Mouse (Mus musculus) CH12.LX (cell line): ENCODE measurements at regions not wholly inside any gene's neighbourhood (a gene's known extent, or its start where the extent isn't known, plus 50 kb on each side); places are given as distances from the start of the nearest gene placed in this dataset.

ENCODE experiments used
- DNase-seq: peaks from one replicate; pipeline ENCODE4 v3.0.0-alpha.2; 2013; ENCODE audit errors: extremely low read depth
- H3K27ac ChIP-seq: 2 replicates; pipeline ENCODE4 v1.5.1; 2012; ENCODE audit warnings: low read depth, mild to moderate bottlenecking, control low read depth, moderate library complexity; ENCODE audit not compliant: insufficient read depth
- H3K27me3 ChIP-seq: replicated peaks from 2 replicates; pipeline ENCODE3; 2012; ENCODE audit warnings: inconsistent platforms
- H3K36me3 ChIP-seq, 2 experiments: replicated peaks in 1 of 2; 2 replicates each; pipeline versions ENCODE3 to v1.6.1; 2012; ENCODE audit warnings: inconsistent platforms in 1 of 2, low read length in 1 of 2, mild to moderate bottlenecking in 1 of 2, mixed read lengths in 1 of 2, moderate library complexity in 1 of 2; ENCODE audit not compliant: control insufficient read depth in 1 of 2, insufficient read depth in 1 of 2
- H3K4me1 ChIP-seq, 2 experiments: 2 replicates each; pipeline ENCODE4 v1.6.1; 2012; ENCODE audit warnings: inconsistent platforms in 1 of 2, moderate library complexity in 1 of 2; ENCODE audit not compliant: insufficient read depth in 2 of 2, control insufficient read depth in 1 of 2
- H3K4me2 ChIP-seq: 2 replicates; pipeline ENCODE4 v1.6.1; 2012; ENCODE audit warnings: low read depth, mild to moderate bottlenecking, control low read depth; ENCODE audit not compliant: poor library complexity, insufficient read depth, severe bottlenecking
- H3K4me3 ChIP-seq, 3 experiments: fragments of 150-350 bp in 1 of 3; sonication (generic) in 1 of 3; replicated peaks in 1 of 3; 2 replicates each; pipeline versions ENCODE3 to v1.5.1; 2011 to 2012; ENCODE audit warnings: low read depth in 2 of 3, low read length in 2 of 3, mild to moderate bottlenecking in 2 of 3, moderate library complexity in 2 of 3, control low read depth in 1 of 3, improper control_type of control experiment in 1 of 3, inconsistent platforms in 1 of 3, mixed read lengths in 1 of 3; ENCODE audit not compliant: poor library complexity in 1 of 3
- H3K79me2 ChIP-seq: replicated peaks from 2 replicates; pipeline ENCODE4 v1.6.1; 2012; ENCODE audit warnings: mild to moderate bottlenecking, moderate library complexity; ENCODE audit not compliant: control insufficient read depth, poor library complexity, insufficient read depth, severe bottlenecking; ENCODE audit errors: extremely low read depth
- H3K9ac ChIP-seq: 2 replicates; pipeline ENCODE4 v1.6.1; 2012; ENCODE audit warnings: low read depth, mild to moderate bottlenecking, control low read depth, moderate library complexity; ENCODE audit not compliant: insufficient read depth
- H3K9me3 ChIP-seq: replicated peaks from 2 replicates; pipeline ENCODE3; 2012; ENCODE audit warnings: low read length, inconsistent platforms, mixed read lengths
- CHD1 ChIP-seq: IDR thresholded peaks from 2 replicates; pipeline ENCODE4 v1.6.1; 2012; ENCODE audit warnings: low read depth, low read length, improper control_type of control experiment, inconsistent platforms
- CHD2 ChIP-seq: IDR thresholded peaks from 2 replicates; pipeline ENCODE4 v1.6.1; 2011; ENCODE audit warnings: low read length, improper control_type of control experiment
- CTCF ChIP-seq, 2 experiments: IDR thresholded peaks in 1 of 2; conservative IDR thresholded peaks in 1 of 2; 2 replicates each; pipeline ENCODE4 v1.5.1; 2011 to 2012; ENCODE audit warnings: low read depth in 2 of 2, low read length in 2 of 2, improper control_type of control experiment in 1 of 2, inconsistent platforms in 1 of 2, mild to moderate bottlenecking in 1 of 2, moderate library complexity in 1 of 2
- ELF1 ChIP-seq: IDR thresholded peaks from 2 replicates; pipeline ENCODE4 v1.6.1; 2014; ENCODE audit warnings: low read depth, mild to moderate bottlenecking, inconsistent platforms, low read length, improper control_type of control experiment
- ETS1 ChIP-seq: conservative IDR thresholded peaks from 2 replicates; pipeline ENCODE4 v1.6.1; 2012; ENCODE audit warnings: low read depth, mild to moderate bottlenecking, inconsistent platforms, low read length, improper control_type of control experiment, moderate library complexity
- IRF4 ChIP-seq: IDR thresholded peaks from 2 replicates; pipeline ENCODE4 v1.6.1; 2014; ENCODE audit warnings: low read depth, mild to moderate bottlenecking, inconsistent platforms, low read length, improper control_type of control experiment
- JUN ChIP-seq: IDR thresholded peaks from 2 replicates; pipeline ENCODE4 v1.6.1; 2011; ENCODE audit warnings: low read depth, mild to moderate bottlenecking, low read length, improper control_type of control experiment, moderate library complexity; ENCODE audit not compliant: insufficient read depth
- MAFK ChIP-seq: IDR thresholded peaks from 2 replicates; pipeline ENCODE4 v1.6.1; 2011; ENCODE audit warnings: low read length, improper control_type of control experiment; ENCODE audit not compliant: insufficient replicate concordance
- MAX ChIP-seq: IDR thresholded peaks from 2 replicates; pipeline ENCODE4 v1.6.1; 2011; ENCODE audit warnings: low read length, improper control_type of control experiment
- MAZ ChIP-seq: IDR thresholded peaks from 2 replicates; pipeline ENCODE4 v1.6.1; 2012; ENCODE audit warnings: low read depth, mild to moderate bottlenecking, inconsistent platforms, low read length, improper control_type of control experiment, moderate library complexity
- MEF2A ChIP-seq: IDR thresholded peaks from 2 replicates; pipeline ENCODE4 v1.6.1; 2014; ENCODE audit warnings: low read depth, mild to moderate bottlenecking, inconsistent platforms, low read length, improper control_type of control experiment, borderline replicate concordance
- NRF1 ChIP-seq: IDR thresholded peaks from 2 replicates; pipeline ENCODE4 v1.6.1; 2014; ENCODE audit warnings: low read depth, mild to moderate bottlenecking, inconsistent platforms, low read length, improper control_type of control experiment, moderate library complexity
- RAD21 ChIP-seq: IDR thresholded peaks from 2 replicates; pipeline ENCODE4 v1.6.1; 2011; ENCODE audit warnings: low read depth, mild to moderate bottlenecking, low read length, improper control_type of control experiment, moderate library complexity
- SIN3A ChIP-seq: IDR thresholded peaks from 2 replicates; pipeline ENCODE4 v1.6.1; 2012; ENCODE audit warnings: low read length, improper control_type of control experiment, inconsistent platforms
- TBP ChIP-seq: conservative IDR thresholded peaks from 2 replicates; pipeline ENCODE4 v1.6.1; 2011; ENCODE audit warnings: low read depth, low read length, improper control_type of control experiment
- USF1 ChIP-seq: IDR thresholded peaks from 2 replicates; pipeline ENCODE4 v1.6.1; 2014; ENCODE audit warnings: low read depth, mild to moderate bottlenecking, inconsistent platforms, low read length, improper control_type of control experiment
- USF2 ChIP-seq: conservative IDR thresholded peaks from 2 replicates; pipeline ENCODE4 v1.6.1; 2011; ENCODE audit warnings: low read depth, low read length, improper control_type of control experiment
- ZMIZ1 ChIP-seq: IDR thresholded peaks from 2 replicates; pipeline ENCODE4 v1.6.1; 2012; ENCODE audit warnings: low read depth, mild to moderate bottlenecking, inconsistent platforms, low read length, improper control_type of control experiment
- dilution Hi-C: fragments of 300-500 bp; cut with MboI; formaldehyde crosslinking; loops from 2 replicates; pipeline ENCODE4 v1.14.3; 2020; ENCODE audit warnings: low sequenced_read_pairs; ENCODE audit not compliant: extremely low pct_unique_long_range_greater_than_20kb, extremely low pct_ligation_motif_present
- in situ Hi-C: fragments of 300-500 bp; cut with MboI; formaldehyde crosslinking; loops from 3 replicates; pipeline ENCODE4 v1.14.3; 2019; ENCODE audit warnings: low sequenced_read_pairs, low pct_ligation_motif_present, low pct_unique_long_range_greater_than_20kb, mixed read lengths

GRCm38 (mm10) chr16:15385557-15386240 is 68.4 kb downstream of the Gm21897 start:
- dilution Hi-C loops (no loop called here), in situ Hi-C loops (no loop called here)
- H3K4me2 ChIP-seq, result no peak overlapping the region
- peaks cover 0 to 4% of the 10 kb centered on the region in 2 experiments; a peak in 1 of 4 replicates for H3K4me1 ChIP-seq
- no peak overlapping the region for H3K4me3 ChIP-seq
- H3K27ac ChIP-seq, result no peak overlapping the region
- no peak overlapping the region for H3K9ac ChIP-seq
- no peaks in the 10 kb centered on the region for H3K79me2 ChIP-seq
- no peaks in the 10 kb centered on the region for H3K36me3 ChIP-seq
- no peaks in the 10 kb centered on the region for H3K27me3 ChIP-seq
- TF ChIP-seq TBP (no peak), ZMIZ1 (no peak), NRF1 (no peak), USF2 (no peak), USF1 (no peak), MEF2A (no peak), CHD2 (no peak), SIN3A (no peak), ELF1 (no peak), IRF4 (no peak), MAZ (no peak), JUN (no peak), CTCF (conservative IDR thresholded peaks at IDR 0.05 in 1 of 2, IDR thresholded peaks at IDR 0.05 in 1 of 2; ENCODE audit: low read depth in 2 of 2, low read length in 2 of 2) (no peak), MAFK (no peak), ETS1 (no peak)
- no peaks in the 10 kb centered on the region for H3K9me3 ChIP-seq
- DNase-seq, result no peak

- Histone ChIP-seq H3K4me2 (no peak overlapping the region), H3K9me3 (no peaks in the 10 kb centered on the region), H3K79me2 (no peaks in the 10 kb centered on the region), H3K36me3 (no peaks in the 10 kb centered on the region), H3K27ac (no peak overlapping the region), H3K4me1 (peaks cover 0 to 4% of the 10 kb centered on the region in 2 experiments; a peak in 1 of 4 replicates), H3K4me3 (no peak overlapping the region), H3K9ac (no peak overlapping the region), H3K27me3 (no peaks in the 10 kb centered on the region)
- TF ChIP-seq RAD21 (no peak), CHD1 (no peak), MAFK (no peak), MAX (no peak), MAZ (no peak)
- in situ Hi-C loops (no loop called here), dilution Hi-C loops (no loop called here)
- DNase-seq, result no peak
These were observed 69.0 kb downstream of the Gm21897 start for GRCm38 (mm10) chr16:15386241-15386574.
